Mouse (Mus musculus) hindbrain, postnatal 0 days (tissue): ENCODE results near the gene Dpf3. TPM values are rescaled to one million over a fixed set of nuclear protein-coding genes. Genes with fewer than 3 reads are reported as not detected.

Experiments used
- ATAC-seq: fragments of 200-750 bp; cut with Nextera tagmentation; 2 replicates; pipeline ENCODE4 v1.8.0; 2017; ENCODE audit warnings: mild to moderate bottlenecking, moderate TSS enrichment, moderate library complexity
- DNase-seq: peaks from one replicate; pipeline ENCODE4 v3.0.0-alpha.2; 2015; ENCODE audit warnings: low spot score
- H3K27ac ChIP-seq: fragments of 300-500 bp; sonication (generic); 2 replicates; pipeline ENCODE4 v1.5.1; 2014; ENCODE audit warnings: mild to moderate bottlenecking
- H3K27me3 ChIP-seq: fragments of 300-500 bp; sonication (generic); 2 replicates; pipeline ENCODE4 v1.6.1; 2014; ENCODE audit warnings: low read length, mixed read lengths; ENCODE audit not compliant: insufficient read depth
- H3K36me3 ChIP-seq: fragments of 300-500 bp; sonication (generic); 2 replicates; pipeline ENCODE4 v1.6.1; 2014; ENCODE audit warnings: low read length, mixed read lengths; ENCODE audit not compliant: insufficient read depth
- H3K4me1 ChIP-seq: fragments of 300-500 bp; sonication (generic); 2 replicates; pipeline ENCODE4 v1.6.1; 2014; ENCODE audit warnings: antibody characterized with exemption, low read length, mixed read lengths; ENCODE audit not compliant: insufficient read depth
- H3K4me2 ChIP-seq: fragments of 300-500 bp; sonication (generic); 2 replicates; pipeline ENCODE4 v1.6.1; 2014; ENCODE audit warnings: low read depth, mild to moderate bottlenecking, low read length, moderate library complexity, mixed read lengths
- H3K4me3 ChIP-seq: fragments of 300-500 bp; sonication (generic); 2 replicates; pipeline ENCODE4 v1.5.1; 2014; ENCODE audit warnings: low read length
- H3K9ac ChIP-seq: fragments of 300-500 bp; sonication (generic); replicated peaks from 2 replicates; pipeline ENCODE4 v1.6.1; 2014; ENCODE audit warnings: mild to moderate bottlenecking, low read length, moderate library complexity, mixed read lengths
- H3K9me3 ChIP-seq: fragments of 300-500 bp; sonication (generic); 2 replicates; pipeline ENCODE4 v1.6.1; 2016; ENCODE audit warnings: low read length, mixed read lengths
- CTCF ChIP-seq: IDR thresholded peaks from 2 replicates; pipeline ENCODE4 v1.5.1; 2016; ENCODE audit warnings: antibody characterized with exemption, control low read depth, low read depth
- WGBS: fragments of 180-500 bp; shearing (Covaris S2); extraction: QIAGEN DNeasy Blood & Tissue Kit; methylation state at CpG from one replicate; pipeline ENCODE4 v1.1.7; 2014; 5-methylcytosine and 5-hydroxymethylcytosine counted together
- polyA plus RNA-seq: library from polyadenylated mRNA; unstranded; fragments of >200 nt; fragmentation: Nextera tagmentation; extraction: Ambion mirVana; gene quantifications from 2 replicates; pipeline ENCODE4 v1.2.1, GENCODE M21; 2015
- total RNA-seq: library from RNA; depleted of rRNA; stranded (reverse); fragments of >200 nt; gene quantifications from 2 replicates; pipeline ENCODE4 v1.2.3, GENCODE M21; 2014

Dpf3 gene
- total and polyA plus RNA-seq, 2 experiments from 2014 or later, result 19.8 to 38.9 TPM

GRCm38 (mm10) chr12:83210294-83210693 is 277.2 kb downstream of the Dpf3 start:
- Histone ChIP-seq H3K4me2 (no peak overlapping the region), H3K27me3 (no peaks in the 10 kb centered on the region), H3K9me3 (no peaks in the 10 kb centered on the region), H3K9ac (no peak overlapping the region), H3K36me3 (no peaks in the 10 kb centered on the region), H3K27ac (no peak overlapping the region), H3K4me3 (no peak overlapping the region), H3K4me1 (peaks cover 24% of the 10 kb centered on the region)
- ATAC-seq (no peak), DNase-seq (no peak)
- WGBS, result 61% methylated on average over 5 of the region's 5 CpGs
- no peak for TF ChIP-seq CTCF

GRCm38 (mm10) chr12:83209461-83209860 is 278.1 kb downstream of the Dpf3 start:
- DNase-seq (no peak), ATAC-seq (no peak)
- peaks cover 24% of the 10 kb centered on the region for H3K4me1 ChIP-seq
- no peak overlapping the region for H3K4me3 ChIP-seq
- WGBS, result 28% methylated on average over 6 of the region's 6 CpGs
- H3K9me3 ChIP-seq, result no peaks in the 10 kb centered on the region
- TF ChIP-seq CTCF, result no peak
- no peak overlapping the region for H3K27ac ChIP-seq
- H3K9ac ChIP-seq, result no peak overlapping the region
- H3K27me3 ChIP-seq, result no peaks in the 10 kb centered on the region
- no peaks in the 10 kb centered on the region for H3K36me3 ChIP-seq
- H3K4me2 ChIP-seq, result no peak overlapping the region

DNA sequence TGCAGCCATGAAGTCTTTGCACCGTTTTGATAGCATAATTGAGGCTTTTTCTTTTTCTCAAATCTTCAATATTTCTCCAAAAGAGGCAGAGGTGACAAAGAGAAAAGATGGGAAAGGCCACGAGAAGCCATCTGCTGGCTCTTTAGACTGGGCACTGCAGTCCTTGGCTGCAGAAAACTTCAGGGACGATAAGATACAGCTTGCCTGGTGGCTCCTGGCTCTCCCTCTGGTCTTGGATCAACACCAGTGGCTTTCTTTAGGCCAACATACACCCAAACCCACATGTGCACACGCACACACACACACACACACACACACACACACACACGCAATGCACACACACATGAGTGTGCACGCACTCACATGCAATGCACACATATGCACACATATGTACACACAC is 278.7 kb downstream of the Dpf3 start:
- Histone ChIP-seq H3K4me1 (peaks cover 18% of the 10 kb centered on the region), H3K27ac (peak overlapping the region; percentile 56; the same call in 1 of the 2 replicates), H3K9ac (no peak overlapping the region; the same call in 1 of the 2 replicates), H3K9me3 (no peaks in the 10 kb centered on the region), H3K4me2 (no peak overlapping the region), H3K36me3 (no peaks in the 10 kb centered on the region), H3K4me3 (no peak overlapping the region), H3K27me3 (no peaks in the 10 kb centered on the region)
- DNase-seq, result no peak
- TF ChIP-seq CTCF, result no peak
- 57% methylated on average over 6 of the region's 6 CpGs for WGBS
- no peak for ATAC-seq

- H3K4me3 ChIP-seq, result no peak overlapping the region
- H3K36me3 ChIP-seq, result no peaks in the 10 kb centered on the region
- 25% methylated on average over 8 of the region's 8 CpGs for WGBS
- DNase-seq, result peak; percentile 73
- no peak overlapping the region for H3K9ac ChIP-seq
- no peaks in the 10 kb centered on the region for H3K27me3 ChIP-seq
- H3K9me3 ChIP-seq, result no peaks in the 10 kb centered on the region
- H3K27ac ChIP-seq, result peak overlapping the region; percentile 56
- peak; percentile 72 for ATAC-seq
- H3K4me2 ChIP-seq, result no peak overlapping the region
- TF ChIP-seq CTCF, result no peak
- peaks cover 18% of the 10 kb centered on the region for H3K4me1 ChIP-seq
Observed at GRCm38 (mm10) chr12:83208011-83208410, 279.5 kb downstream of the Dpf3 start.

- ATAC-seq, result no peak
Observed at GRCm38 (mm10) chr12:83207481-83207880, 280.0 kb downstream of the Dpf3 start.

GRCm38 (mm10) chr12:83206866-83207265 is 280.6 kb downstream of the Dpf3 start:
- Histone ChIP-seq H3K27me3 (no peaks in the 10 kb centered on the region), H3K4me3 (no peak overlapping the region), H3K4me1 (peaks cover 18% of the 10 kb centered on the region), H3K9ac (no peak overlapping the region), H3K27ac (no peak overlapping the region), H3K4me2 (no peak overlapping the region), H3K36me3 (no peaks in the 10 kb centered on the region), H3K9me3 (no peaks in the 10 kb centered on the region)
- WGBS, result 69% methylated on average over 6 of the region's 6 CpGs
- ATAC-seq, result no peak
- no peak for DNase-seq
- no peak for TF ChIP-seq CTCF

More at GRCm38 (mm10) chr12:83207481-83207880, 280.0 kb downstream of the Dpf3 start:
- Histone ChIP-seq H3K4me2 (no peak overlapping the region), H3K27me3 (no peaks in the 10 kb centered on the region), H3K9ac (no peak overlapping the region), H3K27ac (peak overlapping the region; percentile 56; the same call in 1 of the 2 replicates), H3K4me3 (no peak overlapping the region), H3K9me3 (no peaks in the 10 kb centered on the region), H3K36me3 (no peaks in the 10 kb centered on the region), H3K4me1 (peaks cover 18% of the 10 kb centered on the region)
- no peak for DNase-seq
- no peak for TF ChIP-seq CTCF
- WGBS, result 54% methylated on average over 5 of the region's 5 CpGs

- no peak for TF ChIP-seq CTCF
- Histone ChIP-seq H3K4me2 (no peak overlapping the region), H3K36me3 (no peaks in the 10 kb centered on the region), H3K9ac (no peak overlapping the region), H3K27me3 (no peaks in the 10 kb centered on the region), H3K9me3 (no peaks in the 10 kb centered on the region), H3K27ac (no peak overlapping the region), H3K4me1 (peaks cover 15% of the 10 kb centered on the region), H3K4me3 (no peak overlapping the region)
- DNase-seq (no peak), ATAC-seq (no peak)
- WGBS, result 51% methylated on average over 5 of the region's 5 CpGs
Observed at GRCm38 (mm10) chr12:83204361-83204760, 283.2 kb downstream of the Dpf3 start.
